Mouse (Mus musculus) CH12.LX (cell line): Measurements from ENCODE around the gene Adgrf4.

Experiments used
- CTCF ChIP-seq, 2 experiments: IDR thresholded peaks in 1 of 2; conservative IDR thresholded peaks in 1 of 2; 2 replicates each; pipeline ENCODE4 v1.5.1; 2011 to 2012; ENCODE audit warnings: low read depth in 2 of 2, low read length in 2 of 2, improper control_type of control experiment in 1 of 2, inconsistent platforms in 1 of 2, mild to moderate bottlenecking in 1 of 2, moderate library complexity in 1 of 2
- E2F4 ChIP-seq: IDR thresholded peaks from 2 replicates; pipeline ENCODE4 v1.6.1; 2011; ENCODE audit warnings: low read depth, low read length, improper control_type of control experiment; ENCODE audit not compliant: insufficient replicate concordance
- EP300 ChIP-seq: IDR thresholded peaks from 2 replicates; pipeline ENCODE4 v1.6.1; 2011; ENCODE audit warnings: low read length, improper control_type of control experiment
- MAZ ChIP-seq: IDR thresholded peaks from 2 replicates; pipeline ENCODE4 v1.6.1; 2012; ENCODE audit warnings: low read depth, mild to moderate bottlenecking, inconsistent platforms, low read length, improper control_type of control experiment, moderate library complexity
- MYC ChIP-seq: IDR thresholded peaks from 2 replicates; pipeline ENCODE4 v1.6.1; 2011; ENCODE audit warnings: low read depth, mild to moderate bottlenecking, improper control_type of control experiment, low read length
- NELFE ChIP-seq: IDR thresholded peaks from 2 replicates; pipeline ENCODE4 v1.6.1; 2011; ENCODE audit warnings: low read depth, low read length, improper control_type of control experiment
- PAX5 ChIP-seq: IDR thresholded peaks from 2 replicates; pipeline ENCODE4 v1.6.1; 2012; ENCODE audit warnings: low read length, inconsistent platforms, mixed read lengths
- POLR2A ChIP-seq: IDR thresholded peaks from 2 replicates; pipeline ENCODE4 v1.6.1; 2011; ENCODE audit warnings: low read depth, mild to moderate bottlenecking, improper control_type of control experiment, low read length
- POLR2AphosphoS2 ChIP-seq: IDR thresholded peaks from 2 replicates; pipeline ENCODE4 v1.6.1; 2011; ENCODE audit warnings: low read depth, low read length, improper control_type of control experiment
- USF1 ChIP-seq: IDR thresholded peaks from 2 replicates; pipeline ENCODE4 v1.6.1; 2014; ENCODE audit warnings: low read depth, mild to moderate bottlenecking, inconsistent platforms, low read length, improper control_type of control experiment
- ZMIZ1 ChIP-seq: IDR thresholded peaks from 2 replicates; pipeline ENCODE4 v1.6.1; 2012; ENCODE audit warnings: low read depth, mild to moderate bottlenecking, inconsistent platforms, low read length, improper control_type of control experiment

- TF ChIP-seq CTCF (conservative IDR thresholded peaks at IDR 0.05 in 1 of 2, IDR thresholded peaks at IDR 0.05 in 1 of 2; ENCODE audit: low read depth in 2 of 2, low read length in 2 of 2), result no peak
- TF ChIP-seq EP300, result no peak
- no peak for TF ChIP-seq USF1
- TF ChIP-seq MYC, result no peak
- no peak for TF ChIP-seq ZMIZ1
- no peak for TF ChIP-seq MAZ
- no peak for TF ChIP-seq POLR2A
- no peak for TF ChIP-seq PAX5
- TF ChIP-seq NELFE, result no peak
- no peak for TF ChIP-seq POLR2AphosphoS2
- no peak for TF ChIP-seq E2F4
Measured at GRCm38 (mm10) chr17:42611295-42611694, 80.8 kb downstream of the Adgrf4 start, which contains the start of gene Opn5.
